Mouse (Mus musculus) liver, postnatal 0 days (tissue): ENCODE measurements around the gene Nelfe. TPM values are rescaled to one million over a fixed set of nuclear protein-coding genes. Genes with fewer than 3 reads are reported as not detected.
A peak's percentile ranks its signal among the peaks of the same experiment; 100 is the strongest.

Source experiments
- ATAC-seq: fragments of 200-750 bp; cut with Nextera tagmentation; 2 replicates; pipeline ENCODE4 v1.8.0; 2017; ENCODE audit warnings: mild to moderate bottlenecking, moderate library complexity
- DNase-seq: peaks from one replicate; pipeline ENCODE4 v3.0.0-alpha.2; 2016
- H3K27ac ChIP-seq: fragments of 300-500 bp; sonication (generic); 2 replicates; pipeline ENCODE4 v1.5.1; 2014; ENCODE audit warnings: antibody characterized with exemption, moderate library complexity, mild to moderate bottlenecking, low read depth
- H3K27me3 ChIP-seq: fragments of 300-500 bp; sonication (generic); 2 replicates; pipeline ENCODE4 v1.6.1; 2014; ENCODE audit warnings: low read length, control low read depth, mixed read lengths; ENCODE audit not compliant: insufficient read depth
- H3K36me3 ChIP-seq: fragments of 300-500 bp; sonication (generic); replicated peaks from 2 replicates; pipeline ENCODE4 v1.6.1; 2014; ENCODE audit warnings: mild to moderate bottlenecking, control low read depth, low read length, moderate library complexity, mixed read lengths; ENCODE audit not compliant: insufficient read depth
- H3K4me1 ChIP-seq: fragments of 300-500 bp; sonication (generic); 2 replicates; pipeline ENCODE4 v1.6.1; 2014; ENCODE audit warnings: antibody characterized with exemption, mild to moderate bottlenecking, control low read depth; ENCODE audit not compliant: insufficient read depth
- H3K4me2 ChIP-seq: fragments of 300-500 bp; sonication (generic); 2 replicates; pipeline ENCODE4 v1.6.1; 2014; ENCODE audit warnings: low read depth, mild to moderate bottlenecking, low read length, moderate library complexity, mixed read lengths
- H3K4me3 ChIP-seq: fragments of 300-500 bp; sonication (generic); 2 replicates; pipeline ENCODE4 v1.5.1; 2014; ENCODE audit warnings: low read depth, low read length
- H3K9ac ChIP-seq: fragments of 300-500 bp; sonication (generic); replicated peaks from 2 replicates; pipeline ENCODE4 v1.6.1; 2014; ENCODE audit warnings: mild to moderate bottlenecking, moderate library complexity
- H3K9me3 ChIP-seq: fragments of 300-500 bp; sonication (generic); 2 replicates; pipeline ENCODE4 v1.6.1; 2016; ENCODE audit warnings: mild to moderate bottlenecking, control low read depth, low read length, mixed read lengths
- CTCF ChIP-seq: sonication (generic); IDR thresholded peaks from 2 replicates; pipeline ENCODE4 v1.5.1; 2016; ENCODE audit warnings: antibody characterized with exemption, low read depth
- EP300 ChIP-seq: IDR thresholded peaks from 2 replicates; pipeline ENCODE4 v1.6.1; 2016; ENCODE audit warnings: antibody characterized with exemption, low read depth, mild to moderate bottlenecking
- WGBS: fragments of 180-500 bp; shearing (Covaris S2); extraction: QIAGEN DNeasy Blood & Tissue Kit; methylation state at CpG from one replicate; pipeline ENCODE4 v1.1.7; 2014; ENCODE audit not compliant: insufficient replicate concordance; 5-methylcytosine and 5-hydroxymethylcytosine counted together
- polyA plus RNA-seq: library from polyadenylated mRNA; unstranded; fragments of >200 nt; fragmentation: Nextera tagmentation; extraction: Ambion mirVana; gene quantifications from 2 replicates; pipeline ENCODE4 v1.2.1, GENCODE M21; 2015

Nelfe gene
- polyA plus RNA-seq, 1 experiment from 2014 or later = 26.5 TPM

GRCm38 (mm10) chr17:34885615-34886014 is 35.4 kb downstream of the Nelfe start:
- 84% methylated on average over 3 of the region's 3 CpGs for WGBS
- peaks cover 5% of the 10 kb centered on the region; the same call in 1 of the 2 replicates for H3K4me1 ChIP-seq

GRCm38 (mm10) chr17:34887942-34888341 is 37.8 kb downstream of the Nelfe start:
- 67% methylated on average over 5 of the region's 5 CpGs for WGBS
- DNase-seq (peak; percentile 10), ATAC-seq (no peak)
- no peaks in the 10 kb centered on the region for H3K36me3 ChIP-seq
- H3K4me3 ChIP-seq = no peak overlapping the region
- H3K27me3 ChIP-seq = no peaks in the 10 kb centered on the region
- no peak overlapping the region for H3K27ac ChIP-seq
- TF ChIP-seq EP300 = no peak
- TF ChIP-seq CTCF = no peak
- H3K9ac ChIP-seq = no peak overlapping the region
- no peaks in the 10 kb centered on the region; the same call in 1 of the 2 replicates for H3K9me3 ChIP-seq
- no peak overlapping the region for H3K4me2 ChIP-seq
- peaks cover 2% of the 10 kb centered on the region; the same call in 1 of the 2 replicates for H3K4me1 ChIP-seq

More at GRCm38 (mm10) chr17:34885615-34886014, 35.4 kb downstream of the Nelfe start:
- no peak overlapping the region for H3K4me3 ChIP-seq
- DNase-seq (no peak), ATAC-seq (no peak)
- no peak for TF ChIP-seq CTCF
- TF ChIP-seq EP300 = no peak
- no peak overlapping the region for H3K27ac ChIP-seq
- H3K4me2 ChIP-seq = no peak overlapping the region
- no peaks in the 10 kb centered on the region for H3K9me3 ChIP-seq
- no peak overlapping the region for H3K9ac ChIP-seq
- no peaks in the 10 kb centered on the region for H3K27me3 ChIP-seq
- no peaks in the 10 kb centered on the region for H3K36me3 ChIP-seq

DNA sequence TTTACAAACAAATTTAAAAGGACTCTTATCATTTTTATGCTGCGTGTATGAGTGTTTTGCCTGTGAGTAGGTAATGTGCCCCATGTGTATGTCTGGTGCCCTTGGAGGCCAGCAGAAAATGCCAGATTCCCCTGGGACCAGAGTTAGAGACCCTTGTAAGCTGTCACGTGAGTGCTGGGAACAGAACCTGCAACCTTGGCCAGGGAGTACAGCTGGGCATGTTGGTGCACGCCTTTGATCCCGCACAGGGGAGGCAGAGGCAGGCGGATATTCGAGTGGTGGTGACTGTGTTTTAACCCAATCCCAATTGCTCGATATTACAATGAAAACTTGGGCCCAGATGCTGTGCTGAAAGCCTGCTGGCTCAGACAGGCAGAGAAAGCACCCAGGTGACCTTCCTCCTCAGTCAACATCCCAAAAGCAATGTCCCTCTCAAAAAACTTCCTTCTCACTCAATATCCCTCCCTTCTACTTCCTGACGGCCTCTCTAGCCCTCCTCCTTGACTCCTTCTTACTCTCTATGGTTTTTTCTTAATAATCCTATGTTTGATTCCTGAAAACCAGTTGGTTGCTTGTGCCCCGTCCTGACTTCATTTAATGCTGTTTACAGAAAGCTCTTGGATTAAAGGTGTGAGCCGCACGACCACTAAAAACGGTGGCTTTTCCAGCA is 40.0 kb downstream of the Nelfe start:
- Histone ChIP-seq H3K4me3 (no peak overlapping the region), H3K4me1 (peaks cover 12% of the 10 kb centered on the region; the same call in 1 of the 2 replicates), H3K9ac (no peak overlapping the region), H3K27me3 (no peaks in the 10 kb centered on the region), H3K9me3 (no peaks in the 10 kb centered on the region; the same call in 1 of the 2 replicates), H3K4me2 (no peak overlapping the region), H3K36me3 (no peaks in the 10 kb centered on the region), H3K27ac (no peak overlapping the region)
- 82% methylated on average over 12 of the region's 12 CpGs for WGBS
- TF ChIP-seq CTCF (no peak), EP300 (no peak)
- DNase-seq (peak; percentile 9), ATAC-seq (no peak)

DNA sequence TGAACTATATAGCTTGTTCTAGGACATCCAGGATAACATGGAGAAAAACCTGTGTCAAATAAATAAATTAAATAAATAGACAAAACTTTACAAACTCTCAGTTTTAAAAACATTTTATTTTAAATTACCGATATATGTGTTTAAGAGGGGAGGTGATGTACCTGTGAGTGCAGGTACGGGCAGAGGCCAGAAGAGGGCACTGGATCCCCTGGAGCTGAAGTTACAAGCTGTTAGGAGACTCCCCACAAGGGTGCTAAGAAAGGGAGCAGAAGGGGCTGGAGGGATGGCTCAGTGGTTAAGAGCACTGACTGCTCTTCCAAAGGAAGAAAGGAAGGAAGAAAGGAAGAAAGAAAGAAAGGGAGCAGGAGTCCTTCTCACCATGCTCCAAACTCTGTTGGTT is 41.2 kb downstream of the Nelfe start:
- H3K27me3 ChIP-seq = no peaks in the 10 kb centered on the region
- no peaks in the 10 kb centered on the region for H3K36me3 ChIP-seq
- ATAC-seq = no peak
- H3K9me3 ChIP-seq = no peaks in the 10 kb centered on the region; the same call in 1 of the 2 replicates
- no peak overlapping the region for H3K4me3 ChIP-seq
- WGBS = 88% methylated on average over 2 of the region's 2 CpGs
- DNase-seq = no peak
- TF ChIP-seq CTCF (peak; percentile 48), EP300 (no peak)
- peaks cover 14% of the 10 kb centered on the region for H3K4me1 ChIP-seq
- H3K4me2 ChIP-seq = no peak overlapping the region
- no peak overlapping the region for H3K27ac ChIP-seq
- no peak overlapping the region for H3K9ac ChIP-seq

DNA sequence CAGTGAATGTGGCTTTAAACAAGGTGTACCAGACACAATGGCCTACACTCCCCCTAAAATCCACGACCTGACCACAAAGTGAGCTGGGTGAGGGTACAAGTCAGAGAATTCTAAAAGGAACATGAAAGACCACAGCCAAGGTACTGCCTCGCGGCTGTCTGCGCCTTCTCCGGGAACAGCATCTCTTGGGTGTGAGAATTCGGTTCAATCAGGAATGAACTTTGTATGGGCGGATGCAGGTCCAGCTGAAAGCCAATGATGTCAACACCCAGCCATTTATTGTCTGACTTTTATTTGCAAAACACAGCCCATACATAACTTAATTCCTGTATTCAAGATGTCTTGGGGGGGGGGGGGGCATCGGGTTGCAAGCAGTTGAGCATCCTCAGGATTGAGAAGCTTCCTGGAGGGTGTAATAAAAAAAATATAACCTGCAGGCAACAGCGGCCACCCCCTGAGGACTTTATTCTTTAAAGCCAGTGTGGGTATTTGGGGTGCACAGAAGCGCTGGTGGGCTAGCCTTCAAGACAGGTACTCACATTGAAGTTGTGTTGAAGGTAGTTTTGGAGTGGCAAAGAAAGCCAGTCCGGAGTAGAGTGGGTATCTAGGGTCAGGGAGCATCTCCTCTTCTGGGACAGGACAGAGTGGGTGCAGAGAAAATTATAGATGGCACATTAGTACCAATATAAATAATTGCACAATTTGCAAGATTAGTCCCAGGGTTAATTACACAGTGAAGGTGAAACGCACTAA is 43.1 kb downstream of the Nelfe start:
- TF ChIP-seq EP300 = no peak
- TF ChIP-seq CTCF = no peak
- H3K27ac ChIP-seq = peak overlapping the region; percentile 77; the same call in 1 of the 2 replicates
- H3K4me2 ChIP-seq = peak overlapping the region; percentile 98
- no peak overlapping the region for H3K9ac ChIP-seq
- no peaks in the 10 kb centered on the region for H3K27me3 ChIP-seq
- no peaks in the 10 kb centered on the region for H3K36me3 ChIP-seq
- ATAC-seq (no peak), DNase-seq (no peak)
- WGBS = 76% methylated on average over 12 of the region's 12 CpGs
- H3K4me3 ChIP-seq = peak overlapping the region; percentile 72; the same call in 1 of the 2 replicates
- H3K4me1 ChIP-seq = peaks cover 25% of the 10 kb centered on the region
- H3K9me3 ChIP-seq = no peaks in the 10 kb centered on the region; the same call in 1 of the 2 replicates

GRCm38 (mm10) chr17:34894074-34894597 is 43.9 kb downstream of the Nelfe start:
- peak; percentile 87 for ATAC-seq
- H3K4me3 ChIP-seq = peak overlapping the region; percentile 72
- peak; percentile 94 for DNase-seq
- H3K27me3 ChIP-seq = no peaks in the 10 kb centered on the region
- H3K27ac ChIP-seq = peak overlapping the region; percentile 77
- WGBS = under 1% methylated on average over 29 of the region's 51 CpGs
- H3K9me3 ChIP-seq = no peaks in the 10 kb centered on the region; the same call in 1 of the 2 replicates
- peak overlapping the region; percentile 98 for H3K4me2 ChIP-seq
- no peaks in the 10 kb centered on the region for H3K36me3 ChIP-seq
- peak; percentile 34 for TF ChIP-seq CTCF
- peak; percentile 15; the same call in 1 of the 2 replicates for TF ChIP-seq EP300
- H3K4me1 ChIP-seq = peaks cover 25% of the 10 kb centered on the region
- H3K9ac ChIP-seq = peak overlapping the region; percentile 78
